Mouse (Mus musculus) forebrain, embryonic 11.5 days (tissue): ENCODE measurements around the gene Pla2g2f. TPM values are rescaled to one million over a fixed set of nuclear protein-coding genes. Genes with fewer than 3 reads are reported as not detected.

Experiments used
- ATAC-seq: fragments of 200-750 bp; cut with Nextera tagmentation; replicated peaks from 2 replicates; pipeline ENCODE4 v1.8.0; 2017; ENCODE audit warnings: moderate TSS enrichment; ENCODE audit not compliant: low FRiP score
- DNase-seq: peaks from one replicate; pipeline ENCODE4 v3.0.0-alpha.2; 2017; ENCODE audit warnings: low spot score
- H3K27ac ChIP-seq: fragments of 300-500 bp; sonication (generic); 2 replicates; pipeline ENCODE4 v1.5.1; 2014; ENCODE audit warnings: low read depth, low read length
- H3K27me3 ChIP-seq: fragments of 300-500 bp; sonication (generic); 2 replicates; pipeline ENCODE4 v1.6.1; 2014; ENCODE audit warnings: mild to moderate bottlenecking, low read length, mixed read lengths; ENCODE audit not compliant: control insufficient read depth, insufficient read depth
- H3K36me3 ChIP-seq: fragments of 300-500 bp; sonication (generic); 2 replicates; pipeline ENCODE4 v1.6.1; 2014; ENCODE audit warnings: mild to moderate bottlenecking, low read length, moderate library complexity, mixed read lengths; ENCODE audit not compliant: control insufficient read depth, insufficient read depth
- H3K4me1 ChIP-seq: fragments of 300-500 bp; sonication (generic); replicated peaks from 2 replicates; pipeline ENCODE4 v1.6.1; 2014; ENCODE audit warnings: low read length, mixed read lengths; ENCODE audit not compliant: control insufficient read depth, insufficient read depth
- H3K4me2 ChIP-seq: fragments of 300-500 bp; sonication (generic); 2 replicates; pipeline ENCODE4 v1.6.1; 2014; ENCODE audit warnings: low read depth, mild to moderate bottlenecking, low read length, moderate library complexity, mixed read lengths; ENCODE audit not compliant: severe bottlenecking
- H3K4me3 ChIP-seq: fragments of 300-500 bp; sonication (generic); 2 replicates; pipeline ENCODE4 v1.5.1; 2014; ENCODE audit warnings: low read depth, low read length
- H3K9ac ChIP-seq: fragments of 300-500 bp; sonication (generic); 2 replicates; pipeline ENCODE4 v1.6.1; 2014; ENCODE audit warnings: low read length
- H3K9me3 ChIP-seq: fragments of 300-500 bp; sonication (generic); 2 replicates; pipeline ENCODE4 v1.6.1; 2016; ENCODE audit warnings: low read length, mixed read lengths; ENCODE audit not compliant: control insufficient read depth
- WGBS: fragments of 180-500 bp; shearing (Covaris S2); extraction: QIAGEN DNeasy Blood & Tissue Kit; methylation state at CpG from one replicate; pipeline ENCODE4 v1.1.7; 2014; 5-methylcytosine and 5-hydroxymethylcytosine counted together
- polyA plus RNA-seq: library from polyadenylated mRNA; unstranded; fragments of >200 nt; fragmentation: Nextera tagmentation; extraction: Ambion mirVana; gene quantifications from 2 replicates; pipeline ENCODE4 v1.2.1, GENCODE M21; 2014

Gene Pla2g2f
- polyA plus RNA-seq, 1 experiment from 2014 or later: 0.09 TPM

DNA sequence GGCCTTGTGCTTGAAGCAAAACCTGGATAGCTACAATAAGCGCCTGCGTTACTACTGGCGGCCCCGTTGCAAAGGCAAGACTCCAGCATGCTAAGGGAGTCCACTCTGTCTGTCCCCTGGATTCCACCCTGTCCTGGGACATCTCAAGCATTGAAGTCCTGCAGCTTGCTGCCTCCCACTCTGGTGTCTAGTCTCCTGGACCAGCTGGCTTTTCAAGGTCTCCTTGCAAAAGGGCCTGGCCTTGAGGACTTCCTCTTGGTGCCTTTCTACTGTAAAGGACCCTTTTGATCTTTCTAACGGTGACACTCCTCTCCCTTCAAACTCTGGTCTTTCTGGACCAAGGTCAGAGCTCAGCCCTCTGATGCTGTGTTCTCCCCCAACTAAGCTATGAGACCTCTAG is 22.9 kb upstream of the Pla2g2f start:
- H3K4me2 ChIP-seq: no peak overlapping the region
- H3K27me3 ChIP-seq: no peaks in the 10 kb centered on the region
- H3K9me3 ChIP-seq: no peaks in the 10 kb centered on the region
- no peak overlapping the region for H3K4me3 ChIP-seq
- ATAC-seq (no peak), DNase-seq (no peak)
- no peaks in the 10 kb centered on the region for H3K4me1 ChIP-seq
- WGBS: 97% methylated on average over 5 of the region's 5 CpGs
- H3K36me3 ChIP-seq: no peaks in the 10 kb centered on the region
- no peak overlapping the region for H3K9ac ChIP-seq
- H3K27ac ChIP-seq: no peak overlapping the region

- WGBS: 57% methylated on average over 20 of the region's 20 CpGs
- no peak overlapping the region for H3K4me3 ChIP-seq
- no peak overlapping the region for H3K9ac ChIP-seq
- no peak for ATAC-seq
- H3K36me3 ChIP-seq: no peaks in the 10 kb centered on the region
- no peaks in the 10 kb centered on the region for H3K9me3 ChIP-seq
- H3K4me1 ChIP-seq: no peaks in the 10 kb centered on the region
- no peak overlapping the region for H3K4me2 ChIP-seq
- H3K27ac ChIP-seq: no peak overlapping the region
- H3K27me3 ChIP-seq: no peaks in the 10 kb centered on the region
- no peak for DNase-seq
Observed at GRCm38 (mm10) chr4:138777417-138778407, 20.3 kb upstream of the Pla2g2f start.

GRCm38 (mm10) chr4:138775435-138775834 is 18.0 kb upstream of the Pla2g2f start, which contains the start of gene Pla2g2d:
TSS of gene Pla2g2d (plus strand) at chr4:138775735.
- no peak within 1 kb of the TSS for H3K27ac ChIP-seq
- H3K4me2 ChIP-seq: no peak within 1 kb of the TSS
- 83% methylated on average over 6 of the region's 6 CpGs for WGBS
- no peak within 1 kb of the TSS for H3K9ac ChIP-seq
- no peaks in the 10 kb centered on the region for H3K36me3 ChIP-seq
- DNase-seq (no peak), ATAC-seq (no peak)
- H3K4me1 ChIP-seq: no peaks in the 10 kb centered on the region
- H3K9me3 ChIP-seq: no peaks in the 10 kb centered on the region
- H3K27me3 ChIP-seq: no peaks in the 10 kb centered on the region
- no peak within 1 kb of the TSS for H3K4me3 ChIP-seq

- Histone ChIP-seq H3K4me2 (no peak overlapping the region), H3K27me3 (no peaks in the 10 kb centered on the region), H3K9me3 (no peaks in the 10 kb centered on the region), H3K27ac (no peak overlapping the region), H3K36me3 (no peaks in the 10 kb centered on the region), H3K9ac (no peak overlapping the region), H3K4me1 (no peaks in the 10 kb centered on the region), H3K4me3 (no peak overlapping the region)
- ATAC-seq (no peak), DNase-seq (no peak)
- WGBS: 88% methylated on average over 5 of the region's 5 CpGs
Observed at GRCm38 (mm10) chr4:138772386-138772785, 15.0 kb upstream of the Pla2g2f start.

GRCm38 (mm10) chr4:138771970-138772369 is 14.5 kb upstream of the Pla2g2f start:
- no peak overlapping the region for H3K4me3 ChIP-seq
- 86% methylated on average over 10 of the region's 10 CpGs for WGBS
- no peaks in the 10 kb centered on the region for H3K36me3 ChIP-seq
- DNase-seq (no peak), ATAC-seq (no peak)
- no peak overlapping the region for H3K9ac ChIP-seq
- no peak overlapping the region for H3K27ac ChIP-seq
- H3K9me3 ChIP-seq: no peaks in the 10 kb centered on the region
- no peaks in the 10 kb centered on the region for H3K4me1 ChIP-seq
- H3K4me2 ChIP-seq: no peak overlapping the region
- H3K27me3 ChIP-seq: no peaks in the 10 kb centered on the region

DNA sequence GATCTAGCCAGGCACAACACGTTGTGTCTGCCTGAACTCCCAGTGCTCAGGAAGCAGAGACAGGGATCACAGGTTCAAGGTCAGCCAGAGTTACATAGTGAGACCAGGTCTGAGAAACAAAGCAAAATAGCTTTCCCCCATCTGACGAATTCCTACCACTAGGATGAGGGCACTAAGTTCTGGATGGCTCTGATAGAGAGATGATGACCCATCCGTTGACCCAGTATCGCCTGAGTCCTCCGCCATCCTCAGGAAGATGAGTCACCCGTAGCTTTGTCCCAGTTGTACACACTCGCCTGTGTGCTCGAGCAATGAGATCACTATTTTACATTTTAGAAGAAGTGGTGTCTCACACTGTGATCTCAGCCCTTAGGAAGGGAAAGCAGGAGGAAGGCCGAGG is 4.8 kb upstream of the Pla2g2f start:
- no peaks in the 10 kb centered on the region for H3K4me1 ChIP-seq
- H3K9ac ChIP-seq: no peak overlapping the region
- no peak for DNase-seq
- H3K9me3 ChIP-seq: no peaks in the 10 kb centered on the region
- H3K4me2 ChIP-seq: no peak overlapping the region
- no peak overlapping the region for H3K4me3 ChIP-seq
- no peak for ATAC-seq
- no peak overlapping the region for H3K27ac ChIP-seq
- no peaks in the 10 kb centered on the region for H3K36me3 ChIP-seq
- WGBS: 76% methylated on average over 9 of the region's 9 CpGs
- H3K27me3 ChIP-seq: no peaks in the 10 kb centered on the region

GRCm38 (mm10) chr4:138755983-138756382 is 1.4 kb downstream of the Pla2g2f start:
- Histone ChIP-seq H3K27me3 (no peaks in the 10 kb centered on the region), H3K36me3 (no peaks in the 10 kb centered on the region), H3K4me1 (no peaks in the 10 kb centered on the region), H3K9me3 (no peaks in the 10 kb centered on the region), H3K4me2 (no peak overlapping the region), H3K9ac (no peak overlapping the region), H3K27ac (no peak overlapping the region), H3K4me3 (no peak overlapping the region)
- ATAC-seq (no peak), DNase-seq (no peak)
- 85% methylated on average over 11 of the region's 11 CpGs for WGBS

DNA sequence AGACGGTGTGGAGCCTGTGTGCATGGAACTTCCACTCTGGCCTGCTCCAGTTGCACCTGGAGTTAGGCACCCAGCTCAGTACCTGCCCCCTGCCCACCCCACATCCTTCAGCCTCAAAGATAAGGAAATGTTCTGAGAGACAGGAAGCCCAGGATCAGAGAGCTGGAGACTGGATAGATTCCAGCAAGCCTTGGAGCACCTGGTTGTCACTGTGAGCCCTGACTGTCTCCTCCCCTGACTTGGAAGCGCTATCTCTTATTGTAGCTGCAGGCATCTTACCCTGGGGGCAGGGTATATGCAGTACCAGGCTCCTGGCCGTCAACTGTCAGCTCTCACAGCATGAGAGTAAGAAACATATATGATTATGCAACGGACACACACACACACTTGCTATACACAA is 2.0 kb downstream of the Pla2g2f start:
- no peaks in the 10 kb centered on the region for H3K27me3 ChIP-seq
- no peak overlapping the region for H3K4me3 ChIP-seq
- no peaks in the 10 kb centered on the region for H3K9me3 ChIP-seq
- WGBS: 70% methylated on average over 4 of the region's 4 CpGs
- ATAC-seq (no peak), DNase-seq (no peak)
- H3K36me3 ChIP-seq: no peaks in the 10 kb centered on the region
- H3K9ac ChIP-seq: no peak overlapping the region
- H3K4me2 ChIP-seq: no peak overlapping the region
- no peak overlapping the region for H3K27ac ChIP-seq
- H3K4me1 ChIP-seq: no peaks in the 10 kb centered on the region

DNA sequence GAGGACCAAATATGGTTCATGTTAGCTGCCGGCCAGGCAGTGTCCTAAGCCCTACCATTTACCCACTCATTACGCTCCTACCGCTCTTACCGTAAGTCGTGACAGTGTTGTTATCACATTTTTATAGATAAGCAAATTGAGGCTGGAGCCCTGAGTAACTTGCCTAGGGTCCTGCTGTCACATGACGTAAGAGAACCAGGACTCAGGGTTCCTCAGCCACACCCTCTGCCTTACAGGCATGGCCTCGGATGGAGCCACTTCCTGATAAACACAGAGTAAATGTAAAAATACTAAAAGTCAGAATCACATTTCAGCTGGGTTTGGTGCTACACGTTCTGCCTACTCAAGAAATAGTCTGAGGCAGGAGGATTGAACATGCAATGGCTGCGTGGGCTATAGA is 3.0 kb downstream of the Pla2g2f start:
- ATAC-seq: no peak
- H3K4me1 ChIP-seq: no peaks in the 10 kb centered on the region
- DNase-seq: no peak
- no peaks in the 10 kb centered on the region for H3K36me3 ChIP-seq
- H3K27ac ChIP-seq: no peak overlapping the region
- no peak overlapping the region for H3K9ac ChIP-seq
- H3K9me3 ChIP-seq: no peaks in the 10 kb centered on the region
- H3K4me3 ChIP-seq: no peak overlapping the region
- no peak overlapping the region for H3K4me2 ChIP-seq
- WGBS: 88% methylated on average over 9 of the region's 9 CpGs
- no peaks in the 10 kb centered on the region for H3K27me3 ChIP-seq
